Mouse (Mus musculus): ENCODE measurements at regions not wholly inside any gene's neighbourhood (a gene's known extent, or its start where the extent isn't known, plus 50 kb on each side); places are given as distances from the start of the nearest gene placed in this dataset.

GRCm38 (mm10) chr12:106872966-106873730 lies 615.3 kb upstream of the 3110018I06Rik start:
- no peak for DNase-seq (ENCODE audit: low spot score)

- DNase-seq (ENCODE audit: low spot score): no peak
Measured at GRCm38 (mm10) chr12:106890319-106890718, 598.1 kb upstream of the 3110018I06Rik start.

- DNase-seq (ENCODE audit: low spot score): no peak
Measured at GRCm38 (mm10) chr12:106894061-106894460, 594.4 kb upstream of the 3110018I06Rik start.

- no peak for DNase-seq (ENCODE audit: low spot score)
Measured at GRCm38 (mm10) chr12:106904202-106904601, 584.2 kb upstream of the 3110018I06Rik start.

- DNase-seq (ENCODE audit: low spot score): no peak
Measured at GRCm38 (mm10) chr12:106912782-106913181, 575.6 kb upstream of the 3110018I06Rik start.

- DNase-seq (ENCODE audit: low spot score): no peak
Measured at GRCm38 (mm10) chr12:106922571-106922991, 565.9 kb upstream of the 3110018I06Rik start.

GRCm38 (mm10) chr12:106928389-106928788 lies 560.0 kb upstream of the 3110018I06Rik start:
- no peak for DNase-seq (ENCODE audit: low spot score)

- no peak for DNase-seq (ENCODE audit: low spot score)
Measured at GRCm38 (mm10) chr12:106929161-106929560, 559.3 kb upstream of the 3110018I06Rik start.

- DNase-seq (ENCODE audit: low spot score): no peak
Measured at GRCm38 (mm10) chr12:106931591-106931990, 556.8 kb upstream of the 3110018I06Rik start.

GRCm38 (mm10) chr12:106939381-106939780 lies 549.1 kb upstream of the 3110018I06Rik start:
- DNase-seq (ENCODE audit: low spot score): no peak

GRCm38 (mm10) chr12:106943874-106944273 lies 544.6 kb upstream of the 3110018I06Rik start:
- DNase-seq (ENCODE audit: low spot score): no peak

- DNase-seq (ENCODE audit: low spot score): no peak
Measured at GRCm38 (mm10) chr12:106952621-106953020, 535.8 kb upstream of the 3110018I06Rik start.

- DNase-seq (ENCODE audit: low spot score): no peak
Measured at GRCm38 (mm10) chr12:106955778-106956177, 532.7 kb upstream of the 3110018I06Rik start.

- no peak for DNase-seq (ENCODE audit: low spot score)
Measured at GRCm38 (mm10) chr12:106956266-106956665, 532.2 kb upstream of the 3110018I06Rik start.

GRCm38 (mm10) chr12:106961991-106962390 lies 526.4 kb upstream of the 3110018I06Rik start:
- no peak for DNase-seq (ENCODE audit: low spot score)

- DNase-seq (ENCODE audit: low spot score): no peak
Measured at GRCm38 (mm10) chr12:106963762-106964161, 524.7 kb upstream of the 3110018I06Rik start.

GRCm38 (mm10) chr12:106969873-106970272 lies 518.6 kb upstream of the 3110018I06Rik start:
- no peak for DNase-seq (ENCODE audit: low spot score)

- no peak for DNase-seq (ENCODE audit: low spot score)
Measured at GRCm38 (mm10) chr12:106992421-106992820, 496.0 kb upstream of the 3110018I06Rik start.

- no peak for DNase-seq (ENCODE audit: low spot score)
Measured at GRCm38 (mm10) chr12:106993011-106993410, 495.4 kb upstream of the 3110018I06Rik start.

GRCm38 (mm10) chr12:107010995-107011786 lies 477.2 kb upstream of the 3110018I06Rik start:
- DNase-seq (ENCODE audit: low spot score): no peak

- no peak for DNase-seq (ENCODE audit: low spot score)
Measured at GRCm38 (mm10) chr12:107016801-107017200, 471.6 kb upstream of the 3110018I06Rik start.

- DNase-seq (ENCODE audit: low spot score): no peak
Measured at GRCm38 (mm10) chr12:107021806-107022205, 466.6 kb upstream of the 3110018I06Rik start.

GRCm38 (mm10) chr12:107026821-107027220 lies 461.6 kb upstream of the 3110018I06Rik start:
- no peak for DNase-seq (ENCODE audit: low spot score)

All from c-Kit-positive CD71-positive TER-119-positive erythroid progenitor cells, embryonic 14.5 days (primary cell).